Mouse (Mus musculus): ENCODE data around the gene Cyp2f2.

Gene Cyp2f2

DNA sequence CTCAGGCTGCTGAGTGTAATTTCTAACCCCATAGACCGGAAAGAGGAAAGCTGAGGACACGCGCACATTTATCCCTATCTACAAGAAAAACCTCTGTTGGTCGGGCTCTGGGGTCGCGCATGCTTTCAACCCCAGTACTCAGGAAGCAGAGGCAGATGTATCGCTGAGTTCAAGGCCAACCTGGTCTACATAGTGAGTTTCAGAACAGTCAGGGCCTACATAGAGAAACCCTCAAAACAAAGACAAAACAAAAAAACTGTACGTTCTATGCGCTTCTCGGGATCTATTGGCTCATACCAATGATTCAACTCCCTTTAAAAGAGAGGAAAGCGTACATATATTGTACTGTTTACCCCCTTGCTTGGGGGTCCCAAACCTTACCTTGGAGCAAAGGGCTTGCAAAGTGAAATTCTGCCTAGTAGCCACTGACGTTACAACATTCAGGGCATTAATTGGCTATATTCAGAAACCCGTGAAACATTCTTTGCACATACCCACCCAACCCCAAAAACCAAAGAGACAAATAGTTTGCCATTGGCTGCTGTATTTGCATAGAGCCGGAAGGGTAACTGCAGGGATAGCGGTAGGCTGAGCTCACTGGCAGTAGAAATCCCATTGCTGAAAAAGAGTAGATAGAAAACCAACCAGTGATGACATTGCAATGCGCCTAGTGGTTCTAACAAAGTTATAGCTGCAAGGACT lies 59.7 kb downstream of the Cyp2f2 start:
- no peak for DNase-seq (ENCODE audit: low spot score)

DNA sequence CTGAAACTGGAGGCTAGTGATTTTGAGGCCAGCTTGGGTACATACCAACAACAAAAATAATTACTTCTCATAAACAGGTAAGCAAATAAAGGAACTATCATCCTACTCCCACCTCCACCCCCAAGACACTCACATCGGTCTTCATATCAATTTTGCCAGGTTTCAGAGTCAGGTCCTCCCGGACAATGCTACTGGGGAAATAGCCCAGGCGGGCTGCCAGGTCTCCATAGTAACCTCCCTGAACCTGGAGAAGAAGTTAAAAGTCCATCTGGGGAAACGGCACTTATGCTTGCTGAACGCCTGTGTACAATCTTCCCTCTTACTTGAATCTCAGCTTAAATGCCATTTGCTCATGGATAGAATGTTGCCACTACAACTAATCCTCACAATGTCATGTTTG lies 60.3 kb downstream of the Cyp2f2 start:
- DNase-seq (ENCODE audit: low spot score), result no peak

DNA sequence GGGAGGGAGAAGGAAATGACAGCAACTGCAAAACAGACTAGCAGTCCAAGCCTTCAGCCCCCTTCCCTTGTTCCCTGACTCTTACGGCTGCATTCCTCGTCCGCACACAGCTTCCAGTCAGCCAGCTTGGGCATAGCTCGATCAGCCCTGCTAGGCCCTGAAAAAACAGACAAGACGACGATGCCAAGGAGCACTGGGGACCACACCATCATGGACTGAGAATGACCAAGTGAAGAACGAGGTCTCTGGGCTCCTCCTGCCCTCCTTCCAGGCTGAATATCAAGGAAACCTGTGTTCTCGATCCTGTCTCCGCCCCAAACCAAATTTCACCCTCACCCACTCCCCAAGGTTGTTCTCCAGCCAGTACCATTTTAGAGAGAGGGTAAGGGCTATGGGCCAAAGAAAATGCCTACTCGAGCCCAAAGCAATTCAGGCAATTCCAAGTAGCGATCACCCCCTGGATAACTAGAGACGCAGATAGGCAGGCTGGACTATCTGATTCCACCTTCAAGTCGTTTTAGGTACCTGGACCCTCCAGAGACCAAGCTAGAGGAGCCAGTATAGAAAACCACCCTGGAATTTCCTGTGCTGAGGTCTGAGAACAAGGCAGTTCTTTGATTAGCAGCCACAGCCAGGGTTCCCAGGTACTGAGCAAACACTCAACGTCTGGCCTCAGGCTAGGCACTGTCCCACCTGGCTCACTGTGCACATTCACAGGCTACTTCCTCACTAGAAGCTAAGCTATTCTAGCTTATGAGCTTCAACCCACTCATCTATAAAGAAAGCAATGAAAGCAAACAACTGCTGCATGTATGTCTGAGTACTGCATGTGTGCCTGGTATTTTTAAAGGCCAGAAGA lies 61.4 kb downstream of the Cyp2f2 start, which contains the start of the genes Gm21983 and Mia:
TSS of gene Gm21983 (minus strand) at position 250 of the 859 bp plus-strand sequence.
TSS of gene Mia (minus strand) at position 321 of the 859 bp plus-strand sequence.
- no peak for DNase-seq (ENCODE audit: low spot score)

DNA sequence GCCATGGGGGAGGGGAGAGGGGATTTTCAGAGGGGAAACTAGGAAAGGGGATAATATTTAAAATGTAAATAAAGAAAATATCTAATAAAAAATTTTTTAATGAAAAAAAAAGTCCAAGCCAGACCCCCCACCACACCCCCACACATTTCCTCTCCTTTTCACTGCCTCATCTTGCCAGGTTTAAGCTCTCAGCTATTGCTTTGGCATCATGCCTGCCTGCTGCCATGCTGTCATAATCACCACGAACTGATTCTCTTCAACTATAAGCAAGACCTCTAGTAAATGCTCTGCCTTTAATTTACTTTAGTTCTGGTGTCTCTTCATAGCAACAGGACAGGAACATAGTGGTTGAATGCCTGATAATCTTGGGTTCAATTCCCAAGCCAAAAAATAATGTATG lies 62.8 kb downstream of the Cyp2f2 start:
- no peak for DNase-seq (ENCODE audit: low spot score)
